Mouse (Mus musculus) MN1 (cell line): ENCODE measurements at regions not wholly inside any gene's neighbourhood (a gene's known extent, or its start where the extent isn't known, plus 50 kb on each side); places are given as distances from the start of the nearest gene placed in this dataset.

Experiments used
- DNase-seq: peaks from one replicate; pipeline ENCODE4 v3.0.0-alpha.2; 2016; ENCODE audit warnings: low spot score

DNA sequence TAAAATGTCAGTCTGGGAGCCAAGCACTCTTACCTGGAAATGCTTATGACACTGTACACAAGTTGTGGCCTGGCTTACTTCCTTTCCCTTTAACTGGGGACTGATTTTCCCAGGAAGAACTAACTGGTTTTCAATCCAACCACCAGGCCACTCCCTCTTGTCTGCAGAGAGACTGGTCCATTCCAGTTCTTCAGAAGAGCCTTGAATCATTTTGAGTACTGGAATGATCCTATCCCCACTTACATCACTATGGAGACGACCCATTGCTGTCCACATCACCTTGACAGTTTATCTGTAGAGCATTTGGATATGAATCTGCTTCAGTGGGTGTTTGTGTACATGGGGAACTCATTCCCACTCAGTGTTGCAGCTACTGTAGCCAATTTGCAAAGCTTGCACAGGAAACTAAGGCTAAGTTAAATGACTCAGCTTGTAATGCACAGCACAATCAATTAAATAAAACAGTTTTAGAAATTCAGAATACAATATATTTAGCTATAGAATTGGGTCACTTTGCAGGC is 121.7 kb upstream of the Prep start:
- no peak for DNase-seq

DNA sequence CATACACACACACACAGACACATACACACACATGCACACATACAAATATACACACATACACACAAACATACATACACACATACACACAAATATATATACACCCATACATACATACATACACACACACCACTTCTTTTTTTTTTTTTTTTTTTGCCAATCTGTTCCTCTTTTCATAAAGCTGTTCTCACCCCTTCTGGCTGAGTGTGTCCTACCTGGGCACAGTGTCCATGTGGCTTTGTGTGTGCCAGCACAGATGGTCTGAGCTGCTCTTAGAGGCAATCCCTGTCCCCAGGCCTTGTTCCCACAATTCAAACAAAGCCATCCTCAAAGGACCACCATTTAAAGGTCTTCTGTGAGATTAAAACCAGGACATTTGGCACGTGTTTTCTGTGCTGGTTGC is 127.6 kb upstream of the Prep start:
- no peak for DNase-seq

- DNase-seq = no peak
Measured at GRCm38 (mm10) chr10:44936976-44937500, 130.0 kb upstream of the Prep start.

- DNase-seq = no peak
Measured at GRCm38 (mm10) chr10:44930796-44931195, 136.2 kb upstream of the Prep start.

- DNase-seq = no peak
Measured at GRCm38 (mm10) chr10:44913751-44914388, 153.1 kb upstream of the Prep start.

DNA sequence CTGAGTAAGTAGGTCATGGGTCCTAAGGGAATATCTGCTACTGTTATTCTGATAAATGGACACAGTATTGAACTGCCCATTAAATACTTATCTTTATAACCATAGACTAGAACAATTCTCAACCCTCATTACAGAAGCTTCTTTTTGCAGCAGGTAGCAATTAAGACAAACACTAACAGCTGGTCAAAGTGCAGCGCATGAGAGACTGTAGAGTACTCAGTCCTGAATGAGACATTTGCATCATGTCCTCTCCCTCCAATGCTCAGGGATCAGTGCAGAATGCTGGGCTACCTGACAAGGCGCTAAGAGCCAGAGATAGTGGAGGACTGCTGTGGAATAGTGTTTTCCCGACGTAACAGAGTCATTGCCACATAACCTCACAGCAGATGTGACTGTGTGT is 162.5 kb upstream of the Prep start:
- no peak for DNase-seq

GRCm38 (mm10) chr10:44901203-44901602 is 165.8 kb upstream of the Prep start:
- no peak for DNase-seq

GRCm38 (mm10) chr10:44892124-44892523 is 174.9 kb upstream of the Prep start:
- DNase-seq = no peak

DNA sequence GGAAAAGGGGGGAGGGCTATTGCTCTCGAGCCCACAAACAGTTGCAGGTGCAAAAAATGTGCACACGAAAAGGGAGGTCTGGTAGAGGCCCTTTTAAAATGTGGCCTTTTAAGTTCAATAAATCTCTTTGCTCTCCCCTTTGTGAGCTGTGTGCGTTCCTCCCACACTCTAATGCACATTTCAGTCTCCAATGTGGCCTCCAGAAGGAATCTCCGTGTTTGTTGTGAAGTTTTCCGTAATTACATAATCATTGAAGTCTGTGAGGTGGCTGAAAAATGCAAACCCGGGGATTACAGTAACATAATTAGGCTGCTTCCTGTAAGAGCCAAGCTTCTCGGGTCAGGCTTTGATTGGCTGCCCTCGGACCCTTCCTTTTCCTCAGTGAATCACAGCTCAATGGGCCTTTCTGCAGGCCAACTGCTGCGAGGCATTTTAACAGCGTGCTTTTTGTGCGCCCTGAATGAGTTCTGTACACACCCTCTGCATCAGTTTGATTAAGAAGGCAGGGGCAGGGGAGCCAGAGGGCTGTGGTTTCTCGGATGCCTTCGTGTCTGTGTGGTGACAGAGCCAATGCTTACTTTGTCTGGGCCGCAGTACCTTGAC is 179.8 kb upstream of the Prep start:
- no peak for DNase-seq

GRCm38 (mm10) chr10:44881967-44882366 is 185.0 kb upstream of the Prep start:
- no peak for DNase-seq

DNA sequence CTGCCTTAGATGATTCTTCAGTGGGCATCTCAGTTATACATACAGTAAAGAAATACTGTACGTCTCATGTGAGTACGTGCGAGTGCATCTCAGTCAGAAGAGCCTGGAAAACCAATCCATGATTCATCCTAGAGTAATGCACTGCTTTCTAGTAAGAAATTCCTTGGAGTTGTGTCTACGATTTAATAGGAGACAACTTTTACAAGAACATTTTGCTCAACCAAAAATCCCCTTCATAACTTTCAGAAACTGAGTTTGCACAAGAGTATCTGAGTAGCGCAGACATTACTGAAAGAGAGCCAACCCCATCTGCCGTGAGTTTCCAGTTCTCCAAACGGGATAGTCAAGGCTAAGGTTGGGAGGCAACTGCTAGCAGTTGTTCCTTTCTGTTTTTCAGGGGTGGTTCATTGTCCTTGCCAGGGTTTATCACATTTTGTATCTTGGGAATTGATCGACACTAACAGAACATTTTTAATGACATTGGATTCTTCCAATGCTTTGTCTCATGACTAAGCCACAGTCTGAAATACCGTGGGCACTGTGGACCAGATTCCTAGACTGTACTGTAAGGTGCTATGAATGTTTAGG is 189.8 kb upstream of the Prep start:
- DNase-seq = no peak

DNA sequence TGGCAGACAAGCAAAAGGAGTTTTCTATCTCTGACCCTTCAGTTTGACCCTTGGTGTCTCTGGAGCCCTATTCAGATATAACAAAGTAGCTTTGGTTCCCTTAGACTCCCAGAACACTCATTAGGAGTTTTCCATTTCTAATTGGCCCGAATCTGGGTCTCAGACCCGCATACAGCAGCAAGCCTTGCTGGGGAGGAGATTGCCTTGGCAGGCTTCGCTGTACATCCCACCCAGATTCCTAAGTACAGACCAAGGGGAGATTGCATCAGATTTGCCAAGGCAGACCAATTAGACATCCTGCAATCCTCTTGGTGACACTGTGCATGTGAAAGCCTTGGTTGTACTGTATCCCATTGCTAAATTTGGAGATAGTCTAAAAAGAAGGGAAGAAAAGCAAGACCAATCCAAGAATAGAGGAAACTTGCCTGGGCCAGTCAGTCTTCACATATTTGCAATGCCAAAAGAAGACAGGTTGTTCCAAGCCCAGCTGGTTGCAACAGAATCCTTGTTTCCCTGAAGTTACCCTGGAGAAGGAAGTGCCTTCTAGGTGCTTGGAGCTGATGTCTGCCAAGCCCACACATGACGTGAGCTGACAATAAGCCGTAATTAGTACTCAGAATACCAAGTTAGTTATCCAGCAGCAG is 193.2 kb upstream of the Prep start:
- DNase-seq = no peak

DNA sequence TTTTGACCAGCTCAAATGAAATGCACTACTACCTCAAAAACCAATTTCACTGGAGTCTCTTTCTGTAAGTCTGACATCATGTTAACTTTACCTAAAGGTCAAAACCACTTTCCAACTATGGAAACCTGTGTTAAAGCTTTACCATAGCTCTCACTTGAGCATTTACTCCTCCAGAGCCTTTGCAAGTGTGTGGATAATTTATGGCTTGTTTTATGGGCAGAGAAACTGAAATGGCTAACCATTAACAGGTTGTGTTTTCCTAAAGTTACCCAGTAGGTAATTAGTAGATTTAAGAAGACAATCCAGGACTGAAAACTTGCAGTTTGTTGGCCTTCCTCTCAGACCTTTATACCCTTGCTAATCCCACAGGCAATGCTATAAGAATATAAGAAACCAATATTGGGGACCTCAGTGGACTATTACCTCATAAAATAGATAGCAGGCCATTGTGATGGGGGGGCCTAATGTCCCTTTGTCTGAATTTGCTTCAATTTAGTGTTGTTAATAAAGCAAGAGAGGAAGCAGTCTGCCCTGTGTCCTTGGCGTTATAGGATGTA is 202.7 kb upstream of the Prep start:
- DNase-seq = no peak

DNA sequence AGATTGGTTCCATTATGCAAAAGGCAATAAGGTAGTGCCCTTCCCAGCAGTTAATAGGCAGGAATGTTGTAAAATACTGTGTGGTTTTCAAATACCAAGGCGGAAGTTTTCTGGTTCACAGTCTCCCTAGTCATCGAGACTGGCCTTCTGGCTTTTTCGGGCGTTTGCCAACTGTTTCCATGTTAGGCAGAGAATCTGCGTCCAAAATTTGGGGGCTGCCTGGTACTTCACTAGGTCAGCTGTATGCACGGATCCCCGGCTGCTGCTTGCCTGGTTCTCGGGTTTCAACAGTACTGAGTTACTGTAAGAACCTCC is 204.7 kb upstream of the Prep start:
- no peak for DNase-seq

GRCm38 (mm10) chr10:44861671-44862359 is 205.2 kb upstream of the Prep start:
- DNase-seq = no peak

GRCm38 (mm10) chr10:44857444-44857843 is 209.6 kb upstream of the Prep start:
- no peak for DNase-seq

DNA sequence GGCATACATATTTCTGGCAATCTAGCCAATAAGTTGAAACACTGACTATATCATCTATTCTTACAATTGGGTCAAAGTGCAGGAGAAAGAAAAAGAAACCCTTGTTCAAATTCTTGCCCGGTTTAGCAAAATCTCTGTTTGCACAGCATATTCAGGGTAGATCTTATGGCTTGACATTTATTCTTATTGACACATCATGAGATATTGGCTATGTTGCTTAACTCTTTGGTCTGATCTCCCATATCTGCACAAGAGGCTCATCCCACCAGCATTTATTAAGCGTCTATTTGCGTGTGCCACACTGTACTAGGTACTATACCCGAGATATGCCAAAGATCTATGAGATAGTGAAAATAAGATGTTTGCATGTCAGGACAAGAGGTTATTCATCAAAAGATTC is 212.9 kb upstream of the Prep start:
- DNase-seq = no peak

- no peak for DNase-seq
Measured at GRCm38 (mm10) chr10:44849016-44849415, 218.0 kb upstream of the Prep start.

- no peak for DNase-seq
Measured at GRCm38 (mm10) chr10:44846765-44847164, 220.2 kb upstream of the Prep start.

DNA sequence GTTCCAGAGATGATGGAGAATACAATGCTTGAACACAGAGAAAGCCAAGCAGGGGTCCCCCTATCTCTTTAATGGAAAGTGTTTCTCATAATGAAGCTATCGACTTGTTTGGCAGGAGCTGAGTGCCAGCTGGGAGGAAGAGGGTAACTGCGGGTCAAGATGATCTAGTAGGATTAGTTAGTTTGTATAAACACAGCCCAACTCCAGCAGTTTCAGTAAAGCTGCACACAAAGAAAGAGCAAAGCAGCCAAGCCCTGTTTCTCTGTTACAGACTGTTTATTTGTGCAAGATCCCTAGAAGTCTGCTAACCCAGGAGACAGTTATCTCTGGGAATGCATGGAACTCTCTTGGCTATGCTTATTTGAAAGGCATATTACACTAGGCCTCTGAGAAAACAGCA is 220.9 kb upstream of the Prep start:
- DNase-seq = no peak

GRCm38 (mm10) chr10:44840449-44840848 is 226.6 kb upstream of the Prep start:
- no peak for DNase-seq

- DNase-seq = no peak
Measured at GRCm38 (mm10) chr10:44832455-44832854, 234.5 kb upstream of the Prep start.
